Mouse (Mus musculus): ENCODE measurements around the gene Psmb6.

Gene Psmb6

DNA sequence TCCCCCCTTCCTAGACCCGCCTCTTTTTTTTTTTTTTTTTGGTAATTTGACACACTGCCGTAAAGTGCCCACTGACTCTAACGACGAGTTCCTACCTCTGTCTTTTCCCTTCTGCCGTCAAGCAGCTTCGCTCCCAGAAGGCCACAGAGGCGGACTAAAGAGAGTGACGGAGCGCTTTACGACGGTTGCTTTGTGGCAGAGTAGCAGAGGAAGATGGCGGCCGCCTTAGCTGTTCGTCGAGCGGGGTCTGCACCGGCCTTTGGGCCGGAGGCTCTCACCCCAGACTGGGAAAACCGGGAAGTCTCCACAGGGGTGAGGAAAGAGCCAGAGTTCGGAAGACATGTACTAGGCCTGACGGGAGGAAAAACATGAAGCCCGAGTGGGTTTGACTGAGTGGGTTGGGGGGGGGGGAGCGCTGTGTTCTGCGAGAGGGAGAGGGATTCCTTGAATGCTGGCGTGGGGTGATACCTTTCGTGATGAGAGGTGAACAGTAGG, at the start of gene Psmb6:
Gene Psmb6 (plus strand): TSS at position 184 of the 495 bp plus-strand sequence.
- DNase-seq (ENCODE audit: low read depth, low spot score) = peak; percentile 98

DNA sequence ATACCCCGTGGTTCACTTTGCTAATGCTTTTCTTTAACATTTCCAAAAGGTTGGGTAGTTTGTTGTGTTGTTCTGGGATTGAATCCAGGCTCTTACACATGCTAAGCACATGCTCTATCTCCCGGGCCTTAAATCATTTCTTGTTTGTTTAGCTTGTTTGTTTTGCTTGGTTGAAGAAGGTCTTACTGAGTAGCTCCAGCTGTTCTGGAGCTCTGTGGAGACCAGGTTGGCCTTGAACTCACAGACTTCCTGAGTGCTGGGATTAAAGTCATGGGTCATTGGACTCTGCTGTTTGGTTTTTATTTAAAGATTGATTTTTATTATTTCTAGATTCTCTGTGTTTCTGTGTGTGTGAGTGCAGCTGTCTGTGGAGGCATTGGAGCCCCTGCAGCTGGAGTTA, 39.7 kb upstream of the Psmb6 start:
- peak; percentile 11 for DNase-seq (ENCODE audit: low read depth, low spot score)

DNA sequence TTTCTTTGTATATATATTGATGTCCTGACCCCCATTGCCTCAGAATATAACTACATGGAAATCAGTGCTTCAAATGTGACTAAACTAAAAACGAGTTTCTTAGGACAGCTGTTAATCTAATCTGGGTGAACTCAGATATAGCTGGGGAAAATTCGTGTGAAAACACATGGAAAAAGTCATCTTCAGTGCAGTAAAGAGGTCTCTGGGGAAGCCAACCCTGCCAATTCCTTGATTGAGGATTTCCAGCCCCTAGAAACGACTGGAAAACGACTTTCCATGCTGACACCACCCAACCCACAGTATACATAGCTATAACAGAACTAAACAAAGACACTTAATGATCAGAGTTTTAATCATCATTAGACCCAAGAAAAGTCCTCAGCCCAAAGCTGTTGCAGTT, 37.4 kb upstream of the Psmb6 start:
- DNase-seq (ENCODE audit: low read depth, low spot score) = no peak

DNA sequence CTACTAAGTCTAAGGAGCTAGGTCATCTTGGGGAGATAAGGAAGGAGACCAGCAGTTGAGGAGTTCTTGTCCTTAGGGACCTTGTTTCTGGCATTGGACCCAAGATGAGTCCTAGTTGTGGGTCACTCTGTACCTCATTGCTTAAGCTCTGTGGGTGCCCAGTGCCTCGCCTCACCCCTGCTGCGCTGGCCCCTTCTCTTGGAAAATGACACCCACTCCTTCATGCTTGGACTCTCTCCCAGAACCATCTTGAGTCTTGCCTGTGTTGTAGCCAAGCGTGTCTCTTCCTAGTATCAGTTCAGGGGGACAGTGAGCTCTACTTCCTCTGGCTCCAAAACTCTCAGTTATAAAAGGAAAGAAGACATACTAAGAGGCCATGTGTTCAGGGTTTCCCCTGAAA, 36.0 kb upstream of the Psmb6 start:
- DNase-seq (ENCODE audit: low read depth, low spot score) = no peak

DNA sequence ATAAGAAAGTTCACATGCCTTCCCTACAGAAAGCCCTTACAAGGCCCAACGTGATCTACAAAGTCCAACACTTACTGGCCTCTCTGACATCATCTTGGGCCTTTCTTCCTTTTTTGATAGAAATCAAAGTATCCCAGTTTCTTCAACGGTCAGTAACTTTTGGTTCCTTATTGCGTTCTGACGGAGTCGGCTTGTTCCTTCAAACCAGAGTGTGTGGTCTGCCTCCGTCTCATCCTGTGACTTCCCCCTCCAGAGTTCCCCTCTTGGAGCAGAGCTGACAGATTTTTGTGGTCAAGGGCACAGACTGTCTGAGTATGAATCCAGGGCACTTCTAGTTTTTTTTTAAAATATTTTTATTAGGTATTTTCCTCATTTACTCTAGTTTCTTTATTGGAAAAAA, 35.5 kb upstream of the Psmb6 start:
- DNase-seq (ENCODE audit: low read depth, low spot score) = no peak

DNA sequence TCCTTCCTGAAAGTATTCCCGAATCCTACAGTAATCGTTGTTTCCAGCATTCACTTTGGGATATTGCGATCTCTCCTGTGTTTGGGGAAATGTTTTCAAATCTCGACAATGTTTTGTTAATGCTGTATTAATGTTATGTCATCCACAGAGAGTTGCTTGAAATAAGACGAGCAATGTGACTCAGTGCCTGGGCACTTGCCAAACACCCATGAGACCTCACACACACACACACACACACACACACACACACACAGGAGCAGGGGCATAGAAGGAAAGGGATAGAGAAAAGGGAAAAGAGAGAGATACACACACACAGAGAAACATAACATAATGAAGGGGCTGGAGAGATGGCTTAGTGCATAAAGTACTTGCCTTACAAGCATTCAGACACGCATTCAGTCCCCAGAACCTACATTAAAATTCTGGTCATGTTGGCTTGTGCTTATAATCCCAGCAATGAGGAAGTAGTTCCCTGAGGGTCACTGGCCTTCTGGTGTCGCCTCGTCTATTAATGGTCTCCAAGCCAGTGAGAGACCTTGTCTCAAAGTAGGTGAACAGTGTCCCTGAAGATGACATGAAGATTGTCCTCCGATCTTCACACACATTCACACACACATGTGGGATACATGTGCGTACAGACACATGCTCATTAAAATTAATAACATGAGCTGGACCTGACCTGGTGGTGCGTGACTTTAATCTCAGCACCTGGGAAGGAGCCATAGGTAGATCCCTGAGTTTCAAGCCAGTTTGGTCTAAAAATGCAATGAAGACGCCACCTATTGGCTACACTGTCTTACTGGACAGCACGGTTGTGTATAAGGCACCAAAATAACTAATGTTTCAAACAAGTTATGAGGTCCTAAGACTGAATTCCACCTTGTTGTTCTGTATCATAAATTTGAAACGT, 25.3 kb upstream of the Psmb6 start:
- DNase-seq (ENCODE audit: low read depth, low spot score) = peak; percentile 57

DNA sequence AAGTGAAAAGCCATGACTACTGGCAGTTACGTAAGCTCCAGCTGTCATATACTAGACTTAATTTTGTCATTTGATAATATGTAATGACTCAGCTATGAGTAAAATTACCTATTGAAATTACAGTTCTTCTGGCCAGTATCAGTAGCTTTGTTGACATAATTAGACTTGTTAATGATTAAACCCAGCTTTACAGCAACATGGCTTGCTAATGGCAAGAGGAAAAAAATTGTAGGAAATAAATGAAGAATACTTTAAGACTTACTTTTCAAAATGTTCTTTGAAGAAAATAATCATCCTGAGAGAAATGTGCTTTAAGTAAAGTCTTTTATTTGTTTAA, 24.7 kb upstream of the Psmb6 start:
- DNase-seq (ENCODE audit: low read depth, low spot score) = no peak

DNA sequence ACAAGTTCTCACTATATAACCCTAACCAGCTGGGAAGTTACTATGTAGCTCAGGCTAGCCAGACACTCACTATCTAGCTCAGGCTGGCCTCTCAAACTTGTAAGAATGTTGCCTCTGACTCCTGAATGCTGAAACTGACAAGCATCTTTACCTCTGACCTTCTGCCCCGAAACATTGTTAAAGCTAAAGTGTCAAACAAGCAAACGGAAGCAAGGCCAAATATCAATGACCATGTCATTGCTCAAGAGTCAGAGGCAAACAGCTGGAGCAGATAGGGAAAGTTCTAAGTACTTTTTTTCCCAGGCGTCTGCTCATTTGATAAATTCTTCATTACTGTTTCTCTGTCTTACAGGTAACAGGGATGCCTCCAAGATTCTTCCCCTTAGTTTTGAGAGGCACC, 23.1 kb upstream of the Psmb6 start:
- DNase-seq (ENCODE audit: low read depth, low spot score) = no peak

DNA sequence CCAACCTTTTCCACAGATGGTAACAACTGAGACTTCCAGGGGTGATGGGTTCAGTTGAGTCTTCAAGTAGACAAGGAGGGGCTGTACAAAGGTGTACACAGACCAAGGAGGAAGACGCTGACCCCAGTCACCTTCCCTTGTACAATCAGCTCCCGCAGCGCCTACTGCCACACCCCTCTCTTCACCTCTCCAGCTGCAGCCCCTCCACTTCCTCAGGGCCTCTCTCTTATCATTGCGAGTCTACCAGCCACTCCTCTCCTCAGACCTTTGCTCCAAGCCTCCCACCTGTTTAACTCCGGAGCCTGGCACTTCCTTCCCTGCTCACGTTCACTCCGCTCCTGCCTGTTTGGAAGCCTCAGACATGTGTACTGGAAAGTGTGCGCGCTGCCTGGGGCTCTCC, 20.2 kb upstream of the Psmb6 start, which contains the start of gene Tm4sf5:
Gene Tm4sf5 (plus strand): TSS at position 275 of the 400 bp plus-strand sequence.
- DNase-seq (ENCODE audit: low read depth, low spot score) = no peak

DNA sequence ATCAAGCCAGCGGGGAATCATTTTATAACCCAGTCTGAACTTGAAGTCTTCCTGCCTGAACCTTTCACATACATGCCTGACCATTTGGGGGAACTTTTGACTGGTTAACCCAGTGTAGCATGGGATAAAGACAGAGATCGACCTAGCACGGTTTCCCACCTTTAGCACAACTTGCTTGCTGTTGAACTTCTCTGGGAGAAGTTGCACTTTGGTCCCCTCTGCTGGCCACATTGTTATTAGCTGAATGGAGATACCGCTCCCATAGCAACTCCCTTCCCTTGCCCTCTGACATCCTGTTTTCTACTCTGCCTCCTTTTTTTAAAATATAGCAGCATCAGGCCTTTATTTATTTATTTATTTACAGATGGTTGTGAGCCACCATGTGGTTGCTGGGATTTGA, 18.8 kb upstream of the Psmb6 start:
- peak; percentile 88 for DNase-seq (ENCODE audit: low read depth, low spot score)

DNA sequence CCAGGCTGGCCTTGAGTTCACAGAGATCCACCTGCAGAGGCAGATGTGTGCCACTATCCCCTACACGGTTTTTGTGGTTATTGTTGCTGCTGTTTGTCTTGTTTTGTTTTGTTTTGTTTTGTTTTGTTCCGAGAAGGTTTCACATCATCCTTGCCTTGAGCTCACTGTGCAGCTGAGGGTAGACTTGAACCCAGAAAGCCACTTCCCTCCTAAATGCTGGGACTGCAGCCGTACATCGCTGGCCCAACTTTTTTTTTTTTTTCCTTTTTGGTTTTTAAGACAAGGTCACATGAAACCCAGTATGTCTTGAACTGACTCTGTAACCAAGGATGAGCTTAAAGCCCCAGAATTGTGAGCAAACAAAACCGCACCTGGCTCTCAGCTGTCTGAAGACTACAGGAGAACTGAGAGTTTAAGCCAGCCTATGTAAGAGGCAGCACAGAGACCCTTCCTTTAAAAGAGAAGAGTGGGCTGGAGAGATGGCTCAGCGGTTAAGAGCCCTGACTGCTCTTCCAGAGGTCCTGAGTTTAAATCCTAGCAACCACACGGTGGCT, 18.1 kb upstream of the Psmb6 start:
- no peak for DNase-seq (ENCODE audit: low read depth, low spot score)

DNA sequence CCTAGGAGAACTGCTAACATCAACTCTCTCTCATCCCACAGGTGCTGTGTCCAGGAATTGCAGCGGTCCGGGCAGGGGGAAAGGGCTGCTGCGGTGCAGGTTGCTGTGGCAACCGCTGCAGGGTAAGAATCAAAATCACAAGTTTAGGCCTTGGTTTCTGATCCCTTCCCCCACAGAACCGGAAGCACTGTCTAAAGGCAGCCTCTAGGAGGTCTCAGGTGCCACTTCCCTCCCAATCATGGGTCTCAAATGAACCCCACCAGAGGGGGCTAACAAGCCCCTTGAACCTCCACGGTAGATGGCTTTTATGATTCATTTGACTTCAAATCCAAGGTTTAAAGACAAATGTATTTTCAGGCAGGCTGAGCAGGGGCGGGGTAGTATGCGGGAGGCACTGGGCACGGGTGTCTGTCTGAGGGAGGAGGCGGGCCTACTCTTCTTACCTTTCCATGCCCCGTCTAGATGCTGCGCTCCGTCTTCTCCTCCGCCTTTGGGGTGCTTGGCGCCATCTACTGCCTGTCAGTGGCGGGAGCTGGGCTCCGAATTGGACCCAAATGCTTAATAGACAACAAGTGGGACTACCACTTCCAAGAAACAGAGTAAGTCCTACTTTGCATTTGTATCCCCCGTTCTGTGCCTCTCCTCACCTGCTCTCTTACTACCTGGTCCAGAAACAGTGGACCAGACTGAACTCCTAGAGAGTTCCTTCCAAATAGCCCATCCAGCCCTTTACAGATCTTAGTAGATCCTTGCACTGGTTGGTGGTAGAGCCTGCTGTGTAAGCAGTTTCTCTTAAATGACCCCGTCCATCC, 15.2 kb upstream of the Psmb6 start:
- peak; percentile 22 for DNase-seq (ENCODE audit: low read depth, low spot score)

DNA sequence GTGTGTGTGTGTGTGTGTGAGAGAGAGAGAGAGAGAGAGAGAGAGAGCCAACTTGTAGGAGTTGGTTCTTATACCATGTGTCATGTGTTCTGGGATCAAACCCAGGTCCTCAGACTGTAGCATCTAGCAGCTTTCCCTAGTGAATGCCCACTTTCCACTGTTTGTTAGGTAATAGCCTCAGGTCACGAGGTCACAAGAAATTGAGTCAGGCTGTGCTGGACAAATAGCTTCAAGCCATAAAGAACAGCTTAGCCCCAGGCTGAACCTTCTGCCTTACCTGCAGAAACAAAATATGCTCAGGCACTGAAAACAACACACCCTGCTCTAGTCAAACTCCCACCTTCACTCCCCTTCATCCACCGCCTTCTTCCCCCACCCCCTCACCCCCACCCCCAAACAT, 13.9 kb upstream of the Psmb6 start:
- DNase-seq (ENCODE audit: low read depth, low spot score) = peak; percentile 48

DNA sequence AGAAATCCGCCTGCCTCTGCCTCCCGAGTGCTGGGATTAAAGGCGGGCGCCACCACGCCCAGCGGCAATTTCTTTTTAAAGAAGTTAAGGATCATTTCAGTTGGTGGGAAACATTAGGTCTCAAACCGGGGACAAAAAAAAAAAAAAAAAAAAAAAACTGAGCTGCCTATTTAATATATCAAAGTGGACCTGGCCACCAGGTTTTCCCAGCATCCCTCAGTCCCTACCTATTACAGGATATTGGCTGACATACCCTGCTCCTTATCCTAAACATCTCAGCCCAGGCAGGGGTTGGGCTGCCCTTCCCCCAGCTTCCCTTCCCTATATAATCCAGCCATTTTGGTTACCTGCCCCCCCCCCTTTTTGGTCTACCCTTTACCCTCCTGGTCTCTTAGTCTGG, 13.3 kb upstream of the Psmb6 start:
- no peak for DNase-seq (ENCODE audit: low read depth, low spot score)

DNA sequence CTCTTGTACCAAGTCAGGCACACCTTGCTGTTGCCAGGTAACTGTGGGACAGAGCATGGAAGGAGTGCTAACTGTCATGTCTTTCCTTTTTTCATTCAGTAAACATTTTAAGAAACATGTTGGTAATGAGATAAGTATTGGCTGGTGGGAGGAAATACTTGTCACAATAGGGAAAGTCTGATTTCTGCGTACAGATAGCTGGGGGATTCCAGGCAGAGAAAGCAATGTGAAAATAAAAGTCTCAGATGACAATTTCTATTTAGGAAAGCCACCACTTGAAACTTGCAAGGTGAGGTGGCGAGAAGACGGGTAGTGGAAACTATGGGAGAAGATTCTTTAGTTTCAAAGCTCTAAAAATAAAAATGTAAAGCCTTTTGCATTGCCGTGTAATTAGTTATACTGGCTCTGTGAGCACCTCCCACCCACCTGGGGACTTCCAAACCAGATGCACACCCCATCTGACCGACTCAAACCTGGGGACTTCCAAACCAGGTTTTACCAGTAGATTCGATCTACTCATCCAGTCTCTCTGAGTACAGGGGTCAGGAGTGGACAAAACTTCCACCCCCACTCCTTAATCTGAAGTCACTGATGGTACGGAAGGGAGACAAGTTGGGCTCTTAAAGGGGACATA, 12.3 kb upstream of the Psmb6 start:
- DNase-seq (ENCODE audit: low read depth, low spot score) = no peak

DNA sequence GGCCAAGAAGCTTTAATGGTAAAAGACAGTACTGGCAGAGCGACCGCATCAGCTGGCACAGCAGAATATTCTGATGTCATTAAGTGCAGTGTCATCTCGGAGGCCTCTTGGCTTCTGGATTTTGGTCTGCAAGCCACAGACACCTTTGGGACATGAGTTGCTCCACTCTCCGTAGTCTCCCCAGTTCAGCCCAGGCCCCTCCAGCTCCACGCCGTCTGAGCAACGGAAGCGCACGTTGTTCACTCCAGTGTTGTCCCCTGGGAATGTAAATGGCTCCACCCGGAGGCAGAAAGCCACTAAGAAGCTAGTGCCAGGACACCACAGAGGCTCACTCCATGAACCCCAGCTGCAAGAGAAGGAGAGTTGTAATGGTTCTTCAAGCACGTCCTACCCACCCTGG, 11.6 kb upstream of the Psmb6 start:
- no peak for DNase-seq (ENCODE audit: low read depth, low spot score)

DNA sequence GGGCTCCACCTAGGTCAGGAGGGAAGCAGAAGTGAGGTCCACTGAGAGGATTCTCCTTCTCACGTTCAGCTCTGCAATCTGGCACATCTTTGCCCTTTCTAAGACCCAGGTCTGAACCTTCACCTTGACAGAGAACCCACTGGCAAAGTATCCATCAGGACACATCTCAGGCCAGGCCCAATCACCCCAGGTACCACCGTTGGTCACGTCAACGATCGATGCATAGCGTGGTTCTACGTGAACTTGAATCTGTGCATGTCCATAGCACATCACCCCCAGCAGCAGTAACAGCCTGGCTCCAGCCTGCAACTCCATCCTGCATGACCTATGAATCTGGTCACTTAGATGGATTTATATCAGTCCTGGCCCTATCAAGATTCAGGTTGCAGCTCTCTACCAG, 10.9 kb upstream of the Psmb6 start, which contains the start of gene Vmo1:
Gene Vmo1 (minus strand): TSS at position 329 of the 400 bp plus-strand sequence.
- DNase-seq (ENCODE audit: low read depth, low spot score) = no peak

DNA sequence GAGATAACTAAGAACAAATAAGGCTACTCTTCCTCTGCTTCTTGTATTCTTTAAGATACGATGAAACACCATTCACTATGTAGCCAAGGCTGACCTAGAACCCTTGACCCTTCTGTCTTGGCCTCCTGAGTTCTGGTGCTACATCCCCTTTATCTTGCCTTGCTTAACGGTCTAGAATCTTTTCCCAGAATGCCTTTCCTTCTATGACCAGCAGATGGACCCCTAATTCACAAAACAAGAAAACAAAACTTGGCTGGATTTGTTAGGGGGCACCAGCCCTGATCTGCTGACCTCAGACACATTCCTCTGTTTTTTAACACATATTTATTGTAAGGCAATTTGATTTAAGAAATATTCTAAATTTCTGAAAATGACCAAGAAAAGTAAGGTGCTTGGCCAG, 8.8 kb upstream of the Psmb6 start:
- DNase-seq (ENCODE audit: low read depth, low spot score) = peak; percentile 71

DNA sequence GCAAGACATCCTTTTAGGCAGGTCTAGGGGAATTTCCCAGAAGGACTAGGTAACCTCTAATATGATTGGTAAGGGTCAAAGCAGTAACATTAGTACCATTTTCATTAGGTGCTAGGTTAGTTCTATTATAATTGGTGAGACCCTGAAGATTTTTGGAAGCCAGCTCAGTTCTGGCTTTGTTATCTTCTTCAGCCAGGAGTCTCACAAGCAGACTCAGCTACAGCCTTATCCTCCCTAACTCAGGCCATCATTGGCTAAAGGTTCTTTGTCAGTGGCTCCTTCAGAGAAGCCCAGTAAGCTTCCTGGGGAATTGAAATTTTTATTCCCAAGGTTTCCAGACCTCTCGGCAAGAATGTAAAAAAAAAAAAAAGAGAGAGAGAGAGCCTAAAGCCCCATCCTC, 6.7 kb upstream of the Psmb6 start:
- DNase-seq (ENCODE audit: low read depth, low spot score) = no peak

DNA sequence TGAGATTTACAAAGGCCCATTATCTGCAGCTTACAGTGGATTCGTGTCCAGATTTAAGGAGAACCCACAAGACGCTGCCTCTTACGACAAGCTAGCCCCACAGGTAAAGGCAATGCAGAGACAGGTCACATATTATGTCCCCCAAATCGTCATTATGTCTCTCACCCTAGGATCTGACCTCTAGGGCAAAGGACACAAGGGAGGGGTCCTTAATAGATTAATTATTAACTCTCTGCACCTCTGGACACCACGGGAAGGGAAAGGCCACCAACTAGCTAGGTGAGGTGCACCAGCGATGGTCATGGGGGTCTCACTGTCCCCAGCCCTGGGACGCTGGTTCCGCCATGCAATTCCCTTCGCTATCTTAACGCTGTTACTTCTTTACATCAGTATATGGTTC, 6.2 kb upstream of the Psmb6 start, which contains the start of gene Gltpd2:
Gene Gltpd2 (plus strand): TSS at position 274 of the 400 bp plus-strand sequence.
- no peak for DNase-seq (ENCODE audit: low read depth, low spot score)

DNA sequence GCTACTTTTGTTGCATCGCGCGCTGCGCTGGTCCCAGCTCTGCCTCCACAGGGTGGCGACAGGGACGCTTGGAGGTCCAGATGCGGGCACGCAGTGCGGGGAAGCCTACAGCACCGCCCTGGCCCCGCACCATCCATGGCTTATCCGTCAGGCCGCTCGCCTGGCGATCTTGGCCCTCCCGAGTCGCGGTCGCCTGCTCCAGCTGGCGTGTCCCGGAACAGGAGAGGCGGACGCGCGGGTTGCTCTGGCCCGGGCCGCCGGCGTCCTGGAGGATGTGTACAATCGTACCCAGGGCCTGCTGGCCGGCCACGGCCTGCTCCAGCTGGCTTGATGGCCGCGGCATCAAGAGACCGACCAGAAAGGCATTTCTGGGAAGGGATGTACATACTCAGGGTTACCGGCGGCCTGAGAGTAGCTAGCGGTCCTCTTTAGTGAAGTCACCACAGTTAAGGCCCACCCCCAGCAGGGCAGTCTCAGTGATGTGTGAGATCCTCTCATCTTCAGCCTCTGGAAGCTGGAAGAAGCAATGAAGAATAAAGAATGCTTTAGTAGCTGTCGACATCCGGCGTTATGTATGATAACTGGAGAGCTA, 4.9 kb upstream of the Psmb6 start:
- DNase-seq (ENCODE audit: low read depth, low spot score) = no peak
